Mouse (Mus musculus) mouse embryonic stem cell (cell line): Measurements from ENCODE around the gene Ptges2.

Experiments used
- in situ Hi-C, 2 experiments: fragments of 300-500 bp; cut with MboI; formaldehyde crosslinking; loops; 1 replicate in 1 of 2; 3 replicates in 1 of 2; pipeline ENCODE4 v1.14.3; 2019 to 2020; ENCODE audit warnings: low sequenced_read_pairs in 2 of 2, low pct_unique_long_range_greater_than_20kb in 1 of 2, mixed read lengths in 1 of 2; ENCODE audit not compliant: unreplicated experiment in 1 of 2

The Ptges2 gene

GRCm38 (mm10) chr2:32429215-32429891 lies 33.7 kb downstream of the Ptges2 start:
- in situ Hi-C loops: no loop called here

- in situ Hi-C loops: no loop called here
Observed at GRCm38 (mm10) chr2:32430701-32431676, 35.3 kb downstream of the Ptges2 start.

GRCm38 (mm10) chr2:32436686-32437372 lies 41.1 kb downstream of the Ptges2 start:
- in situ Hi-C loops: no loop called here

- in situ Hi-C loops: no loop called here
Observed at GRCm38 (mm10) chr2:32437612-32438166, 42.0 kb downstream of the Ptges2 start.

- in situ Hi-C loops: no loop called here
Observed at GRCm38 (mm10) chr2:32438733-32439132, 43.0 kb downstream of the Ptges2 start.

GRCm38 (mm10) chr2:32439177-32439576 lies 43.5 kb downstream of the Ptges2 start:
- in situ Hi-C loops: no loop called here

GRCm38 (mm10) chr2:32440164-32440563 lies 44.5 kb downstream of the Ptges2 start:
- in situ Hi-C loops: no loop called here

GRCm38 (mm10) chr2:32440632-32441031 lies 44.9 kb downstream of the Ptges2 start:
- in situ Hi-C loops: no loop called here

- in situ Hi-C loops: no loop called here
Observed at GRCm38 (mm10) chr2:32441550-32441949, 45.9 kb downstream of the Ptges2 start.

GRCm38 (mm10) chr2:32445535-32445934 lies 49.8 kb downstream of the Ptges2 start:
- in situ Hi-C loops: no loop called here

GRCm38 (mm10) chr2:32447264-32447936 lies 51.7 kb downstream of the Ptges2 start:
- in situ Hi-C loops: no loop called here

- in situ Hi-C loops: no loop called here
Observed at GRCm38 (mm10) chr2:32448480-32448879, 52.8 kb downstream of the Ptges2 start.

GRCm38 (mm10) chr2:32449761-32450754 lies 54.4 kb downstream of the Ptges2 start, which contains the start of gene Naif1:
TSS of gene Naif1 (plus strand) at chr2:32450457.
- in situ Hi-C loops: no loop called here

GRCm38 (mm10) chr2:32450881-32451844 lies 55.5 kb downstream of the Ptges2 start, which contains the start of gene Slc25a25:
TSS of gene Slc25a25 (minus strand) at chr2:32451445.
- in situ Hi-C loops: no loop called here

GRCm38 (mm10) chr2:32451870-32452372 lies 56.2 kb downstream of the Ptges2 start:
- in situ Hi-C loops: no loop called here
